Mouse (Mus musculus) forebrain, embryonic 14.5 days (tissue): Measurements from ENCODE around the gene Tuba1a. TPM values are rescaled to one million over a fixed set of nuclear protein-coding genes. Genes with fewer than 3 reads are reported as not detected.
"Not testable (repeated sequence)": the region's sequence is repeated elsewhere in the genome, so short reads cannot be mapped to it uniquely, and the experiment has no call there.

ENCODE experiments used
- ATAC-seq: fragments of 200-750 bp; cut with Nextera tagmentation; 2 replicates; pipeline ENCODE4 v1.8.0; 2017; ENCODE audit warnings: mild to moderate bottlenecking, moderate library complexity
- DNase-seq: peaks from one replicate; pipeline ENCODE4 v3.0.0-alpha.2; 2015; ENCODE audit warnings: low spot score
- H3K27ac ChIP-seq: fragments of 300-500 bp; sonication (generic); 2 replicates; pipeline ENCODE4 v1.5.1; 2014; ENCODE audit warnings: low read depth, mild to moderate bottlenecking, control low read depth, low read length, moderate library complexity
- H3K27me3 ChIP-seq: fragments of 300-500 bp; sonication (generic); replicated peaks from 2 replicates; pipeline ENCODE4 v1.6.1; 2014; ENCODE audit warnings: low read length, control low read depth, mixed read lengths; ENCODE audit not compliant: control insufficient read depth, insufficient read depth
- H3K36me3 ChIP-seq: fragments of 300-500 bp; sonication (generic); 2 replicates; pipeline ENCODE4 v1.6.1; 2014; ENCODE audit warnings: low read length, control low read depth; ENCODE audit not compliant: control insufficient read depth, insufficient read depth
- H3K4me1 ChIP-seq: fragments of 300-500 bp; sonication (generic); 2 replicates; pipeline ENCODE4 v1.6.1; 2014; ENCODE audit warnings: antibody characterized with exemption, low read length, control low read depth; ENCODE audit not compliant: control insufficient read depth, insufficient read depth
- H3K4me2 ChIP-seq: fragments of 300-500 bp; sonication (generic); 2 replicates; pipeline ENCODE4 v1.6.1; 2014; ENCODE audit warnings: mild to moderate bottlenecking, control low read depth, low read length
- H3K4me3 ChIP-seq: fragments of 300-500 bp; sonication (generic); 2 replicates; pipeline ENCODE4 v1.5.1; 2014; ENCODE audit warnings: low read depth, low read length, control low read depth
- H3K9ac ChIP-seq: fragments of 300-500 bp; sonication (generic); 2 replicates; pipeline ENCODE4 v1.6.1; 2014; ENCODE audit warnings: mild to moderate bottlenecking, low read length, control low read depth, moderate library complexity
- H3K9me3 ChIP-seq: fragments of 300-500 bp; sonication (generic); replicated peaks from 2 replicates; pipeline ENCODE4 v1.6.1; 2016; ENCODE audit warnings: low read length, control low read depth, mixed read lengths; ENCODE audit not compliant: control insufficient read depth
- WGBS: fragments of 180-500 bp; shearing (Covaris S2); extraction: QIAGEN DNeasy Blood & Tissue Kit; methylation state at CpG from one replicate; pipeline ENCODE4 v1.1.7; 2014; 5-methylcytosine and 5-hydroxymethylcytosine counted together
- polyA plus RNA-seq: library from polyadenylated mRNA; unstranded; fragments of >200 nt; fragmentation: Nextera tagmentation; extraction: Ambion mirVana; gene quantifications from 2 replicates; pipeline ENCODE4 v1.2.1, GENCODE M21; 2014

Tuba1a gene
- polyA plus RNA-seq, 1 experiment from 2014 or later: 18,289 TPM

- Histone ChIP-seq H3K9ac (no peak overlapping the region), H3K4me1 (no peaks in the 10 kb centered on the region), H3K9me3 (no peaks in the 10 kb centered on the region), H3K27me3 (no peaks in the 10 kb centered on the region), H3K27ac (no peak overlapping the region), H3K36me3 (no peaks in the 10 kb centered on the region), H3K4me2 (no peak overlapping the region), H3K4me3 (no peak overlapping the region)
- DNase-seq: no peak
- 75% methylated on average over 3 of the region's 3 CpGs for WGBS
- ATAC-seq: no peak
Observed at GRCm38 (mm10) chr15:98924682-98925081, 28.8 kb downstream of the Tuba1a start.

- 88% methylated on average over 2 of the region's 2 CpGs for WGBS
- Histone ChIP-seq H3K4me3 (no peak overlapping the region), H3K27ac (no peak overlapping the region), H3K4me1 (peaks cover 2% of the 10 kb centered on the region; the same call in 1 of the 2 replicates), H3K9ac (no peak overlapping the region), H3K9me3 (no peaks in the 10 kb centered on the region), H3K27me3 (no peaks in the 10 kb centered on the region), H3K36me3 (no peaks in the 10 kb centered on the region), H3K4me2 (no peak overlapping the region)
- DNase-seq (no peak), ATAC-seq (no peak)
Observed at GRCm38 (mm10) chr15:98923031-98923537, 30.4 kb downstream of the Tuba1a start.

GRCm38 (mm10) chr15:98922581-98922980, 30.9 kb downstream of the Tuba1a start:
- WGBS: 58% methylated on average over 3 of the region's 3 CpGs
- no peak overlapping the region for H3K9ac ChIP-seq
- no peaks in the 10 kb centered on the region for H3K9me3 ChIP-seq
- no peak for DNase-seq
- H3K36me3 ChIP-seq: no peaks in the 10 kb centered on the region
- no peak overlapping the region for H3K27ac ChIP-seq
- H3K4me2 ChIP-seq: no peak overlapping the region
- ATAC-seq: no peak
- H3K4me3 ChIP-seq: no peak overlapping the region
- peaks cover 2% of the 10 kb centered on the region; the same call in 1 of the 2 replicates for H3K4me1 ChIP-seq
- no peaks in the 10 kb centered on the region for H3K27me3 ChIP-seq

- Histone ChIP-seq H3K27me3 (no peaks in the 10 kb centered on the region), H3K4me1 (peaks cover 6% of the 10 kb centered on the region), H3K36me3 (no peaks in the 10 kb centered on the region), H3K9ac (no peak overlapping the region), H3K4me2 (no peak overlapping the region), H3K27ac (no peak overlapping the region), H3K4me3 (no peak overlapping the region), H3K9me3 (no peaks in the 10 kb centered on the region)
- ATAC-seq (no peak), DNase-seq (no peak)
- 57% methylated on average over 5 of the region's 5 CpGs for WGBS
Observed at GRCm38 (mm10) chr15:98921510-98921909, 32.0 kb downstream of the Tuba1a start.

- 27% methylated on average over 8 of the region's 8 CpGs for WGBS
- peak overlapping the region; percentile 98 for H3K27ac ChIP-seq
- ATAC-seq: not testable (repeated sequence)
Observed at GRCm38 (mm10) chr15:98918499-98918895, 35.0 kb downstream of the Tuba1a start.

GRCm38 (mm10) chr15:98917538-98918498, 35.7 kb downstream of the Tuba1a start, which contains the start of gene Lmbr1l:
Gene Lmbr1l (minus strand): TSS chr15:98918231.
- H3K9ac ChIP-seq: peak within 1 kb of the TSS; percentile 89
- no peaks in the 10 kb centered on the region for H3K27me3 ChIP-seq
- peak within 1 kb of the TSS; percentile 98 for H3K4me3 ChIP-seq
- peak within 1 kb of the TSS; percentile 76 for H3K4me2 ChIP-seq
- peak within 1 kb of the TSS; percentile 98 for H3K27ac ChIP-seq
- under 1% methylated on average over 82 of the region's 82 CpGs for WGBS
- ATAC-seq (peak; percentile 99), DNase-seq (peak; percentile 100)
- H3K9me3 ChIP-seq: no peaks in the 10 kb centered on the region
- H3K4me1 ChIP-seq: peaks cover 14% of the 10 kb centered on the region
- peaks cover 21% of the 10 kb centered on the region for H3K36me3 ChIP-seq

More at GRCm38 (mm10) chr15:98918499-98918895, 35.0 kb downstream of the Tuba1a start:
- H3K36me3 ChIP-seq: peaks cover 14% of the 10 kb centered on the region
- H3K9me3 ChIP-seq, H3K27me3 ChIP-seq, DNase-seq: not testable (repeated sequence)
- peak overlapping the region; percentile 98 for H3K4me3 ChIP-seq
- H3K9ac ChIP-seq: peak overlapping the region; percentile 89
- H3K4me1 ChIP-seq: peaks cover 14% of the 10 kb centered on the region
- peak overlapping the region; percentile 44 for H3K4me2 ChIP-seq

- H3K9me3 ChIP-seq: no peaks in the 10 kb centered on the region
- no peaks in the 10 kb centered on the region for H3K27me3 ChIP-seq
- under 1% methylated on average over 14 of the region's 14 CpGs for WGBS
- H3K4me1 ChIP-seq: peaks cover 14% of the 10 kb centered on the region
- H3K9ac ChIP-seq: peak overlapping the region; percentile 89
- H3K36me3 ChIP-seq: peaks cover 28% of the 10 kb centered on the region
- ATAC-seq (no peak), DNase-seq (peak; percentile 32)
- peak overlapping the region; percentile 98 for H3K4me3 ChIP-seq
- H3K27ac ChIP-seq: peak overlapping the region; percentile 98
- peak overlapping the region; percentile 76 for H3K4me2 ChIP-seq
Observed at GRCm38 (mm10) chr15:98917091-98917490, 36.4 kb downstream of the Tuba1a start.

GRCm38 (mm10) chr15:98916016-98916415, 37.5 kb downstream of the Tuba1a start:
- ATAC-seq (no peak), DNase-seq (no peak)
- no peaks in the 10 kb centered on the region for H3K27me3 ChIP-seq
- H3K4me3 ChIP-seq: peak overlapping the region; percentile 98
- peak overlapping the region; percentile 89 for H3K9ac ChIP-seq
- H3K27ac ChIP-seq: no peak overlapping the region
- H3K4me2 ChIP-seq: peak overlapping the region; percentile 76
- H3K4me1 ChIP-seq: peaks cover 14% of the 10 kb centered on the region
- no peaks in the 10 kb centered on the region for H3K9me3 ChIP-seq
- peaks cover 39% of the 10 kb centered on the region for H3K36me3 ChIP-seq
- WGBS: 94% methylated on average over 4 of the region's 4 CpGs

- DNase-seq (no peak), ATAC-seq (no peak)
- Histone ChIP-seq H3K36me3 (peaks cover 50% of the 10 kb centered on the region), H3K4me2 (no peak overlapping the region), H3K4me3 (no peak overlapping the region), H3K27ac (no peak overlapping the region), H3K27me3 (no peaks in the 10 kb centered on the region), H3K9ac (no peak overlapping the region), H3K9me3 (no peaks in the 10 kb centered on the region), H3K4me1 (peaks cover 14% of the 10 kb centered on the region)
- WGBS: 92% methylated on average over 6 of the region's 6 CpGs
Observed at GRCm38 (mm10) chr15:98914903-98915302, 38.6 kb downstream of the Tuba1a start.
